Mouse (Mus musculus) gastrocnemius, adult 8-10 months (tissue): ENCODE measurements around the gene Phc1. TPM values are rescaled to one million over a fixed set of nuclear protein-coding genes. Genes with fewer than 3 reads are reported as not detected.

Experiments
- DNase-seq, 2 experiments: peaks; one replicate each; pipeline ENCODE4 v3.0.0; 2022; ENCODE audit warnings: low spot score in 2 of 2
- total RNA-seq, 4 experiments: library from RNA; stranded (reverse); gene quantifications; 2 replicates each; pipeline ENCODE4 v1.2.4; 2022

The Phc1 gene
- total RNA-seq, 4 experiments from 2014 or later, result 28.7 to 43.0 (median 33.0) TPM

- no peak for DNase-seq
Measured at GRCm38 (mm10) chr6:122296918-122297278, 43.5 kb downstream of the Phc1 start.

DNA sequence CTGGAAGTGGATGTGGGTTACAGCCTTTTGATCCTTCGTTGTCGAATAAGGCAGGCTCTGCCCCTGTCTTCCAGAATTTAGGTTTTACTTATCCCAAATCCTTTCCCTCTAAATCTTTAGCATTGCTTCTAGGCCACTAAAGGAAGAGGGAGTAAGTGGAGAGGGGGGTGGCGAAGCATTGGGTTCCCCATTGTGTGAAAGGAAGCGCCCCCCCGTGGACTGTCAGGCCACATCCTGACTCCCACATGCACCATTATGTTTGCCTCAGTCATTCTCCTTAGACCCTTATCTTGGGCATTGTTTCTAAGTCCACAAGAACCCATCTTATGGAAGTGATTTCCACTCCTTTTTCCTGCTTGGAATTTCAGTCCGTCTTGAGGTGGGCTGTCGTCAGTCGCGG, 45.1 kb downstream of the Phc1 start:
- no peak for DNase-seq

- no peak for DNase-seq
Measured at GRCm38 (mm10) chr6:122294290-122294689, 46.1 kb downstream of the Phc1 start.

DNA sequence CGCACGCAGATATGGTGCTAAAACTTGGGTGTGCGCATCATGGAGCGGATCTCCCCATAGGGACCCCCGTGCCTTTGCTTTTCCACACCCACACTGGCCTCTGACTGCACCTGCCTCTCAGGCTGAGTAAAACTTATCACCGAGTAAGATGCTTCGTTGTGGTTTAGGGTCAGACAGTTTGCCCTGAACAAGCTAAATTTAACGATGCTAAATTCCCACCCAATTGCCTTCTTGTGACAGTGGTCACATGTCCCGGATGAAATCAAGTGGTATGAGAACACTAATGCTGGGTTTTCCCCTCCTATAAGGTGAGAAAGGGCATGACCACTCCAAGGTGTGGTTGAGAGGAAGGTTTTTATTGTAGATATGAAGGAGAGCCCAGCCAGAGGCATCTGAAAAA, 46.6 kb downstream of the Phc1 start:
- DNase-seq, result no peak

DNA sequence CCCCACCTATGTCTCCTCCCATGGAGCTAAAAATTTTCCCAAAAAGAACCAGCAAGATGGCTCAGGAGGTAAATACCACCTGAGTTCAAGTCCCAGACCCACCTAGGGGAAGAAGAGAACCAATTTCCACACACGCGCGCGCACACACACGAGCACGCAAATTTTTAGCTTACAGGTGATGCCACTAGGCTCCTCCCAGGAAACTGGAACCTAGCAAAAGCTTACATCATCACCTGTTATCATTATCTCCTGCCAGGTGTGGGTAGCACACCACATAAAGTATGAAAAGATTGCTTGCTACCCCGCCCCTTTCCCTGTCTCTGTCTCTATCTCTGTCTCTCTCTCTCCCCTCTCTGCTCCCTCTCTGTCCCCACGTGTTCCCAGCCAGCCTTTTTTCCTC, 47.2 kb downstream of the Phc1 start:
- DNase-seq, result no peak

GRCm38 (mm10) chr6:122292184-122292583, 48.2 kb downstream of the Phc1 start:
- DNase-seq, result no peak

DNA sequence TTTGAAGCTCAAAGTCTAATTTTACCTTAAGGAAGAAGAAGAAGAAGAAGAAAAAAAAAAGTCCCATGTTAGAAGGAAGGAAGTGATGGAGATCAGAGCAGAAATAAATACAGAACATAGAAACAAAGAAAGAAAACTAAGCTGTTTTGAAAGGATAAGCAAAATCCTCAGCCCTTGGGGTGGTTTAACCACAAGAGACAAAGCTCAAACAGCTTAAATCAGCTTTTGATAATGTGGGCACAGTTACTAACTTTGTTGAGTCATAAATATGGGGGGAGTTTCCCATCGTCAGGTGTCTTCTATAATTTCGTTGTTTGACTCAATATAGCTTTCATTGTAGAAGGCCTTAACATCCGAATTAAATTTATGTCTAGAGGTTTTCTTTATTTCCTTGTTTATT, 48.6 kb downstream of the Phc1 start:
- no peak for DNase-seq

DNA sequence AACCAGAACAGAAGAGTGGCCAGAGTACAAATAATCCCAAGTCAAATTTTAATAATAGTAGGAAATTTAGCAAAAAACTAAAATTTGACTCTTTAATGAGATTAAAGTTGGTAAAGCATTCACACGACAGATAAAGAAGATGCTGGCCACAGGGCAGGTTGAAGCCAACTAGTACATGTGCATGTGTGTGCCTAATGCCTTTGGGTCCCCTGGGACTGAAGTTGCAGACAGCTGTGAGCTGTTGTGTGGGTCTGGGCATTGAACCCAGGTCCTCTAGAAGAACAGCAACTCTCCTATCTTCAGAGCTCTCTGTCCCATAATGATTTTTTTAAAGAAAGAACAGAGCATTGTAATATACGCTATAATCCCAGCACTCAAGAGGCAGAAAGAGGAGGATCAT, 49.1 kb downstream of the Phc1 start:
- no peak for DNase-seq

GRCm38 (mm10) chr6:122290253-122290652, 50.1 kb downstream of the Phc1 start:
- no peak for DNase-seq

DNA sequence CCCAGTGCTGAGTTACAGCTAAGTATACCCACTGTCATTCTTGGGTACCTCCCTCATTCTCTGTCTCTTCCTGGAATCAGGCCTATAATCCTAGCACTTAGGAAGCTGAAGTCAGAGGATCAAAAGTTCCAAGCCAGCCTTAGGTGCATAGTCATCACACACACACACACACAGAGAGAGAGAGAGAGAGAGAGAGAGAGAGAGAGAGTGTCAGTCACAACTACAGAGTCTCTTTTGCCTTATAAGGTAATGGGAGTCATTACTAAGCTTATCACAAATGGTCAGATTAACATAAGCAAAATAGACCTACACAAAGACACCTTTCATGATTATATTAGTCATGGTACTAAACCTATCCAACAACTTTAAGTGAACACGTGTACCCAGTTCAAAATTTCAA, 51.0 kb downstream of the Phc1 start:
- DNase-seq, result no peak

GRCm38 (mm10) chr6:122288263-122288662, 52.1 kb downstream of the Phc1 start:
- DNase-seq, result no peak

- no peak for DNase-seq
Measured at GRCm38 (mm10) chr6:122284823-122285222, 55.5 kb downstream of the Phc1 start.

GRCm38 (mm10) chr6:122284304-122284703, 56.1 kb downstream of the Phc1 start:
- DNase-seq, result no peak

GRCm38 (mm10) chr6:122283429-122283828, 56.9 kb downstream of the Phc1 start:
- no peak for DNase-seq

DNA sequence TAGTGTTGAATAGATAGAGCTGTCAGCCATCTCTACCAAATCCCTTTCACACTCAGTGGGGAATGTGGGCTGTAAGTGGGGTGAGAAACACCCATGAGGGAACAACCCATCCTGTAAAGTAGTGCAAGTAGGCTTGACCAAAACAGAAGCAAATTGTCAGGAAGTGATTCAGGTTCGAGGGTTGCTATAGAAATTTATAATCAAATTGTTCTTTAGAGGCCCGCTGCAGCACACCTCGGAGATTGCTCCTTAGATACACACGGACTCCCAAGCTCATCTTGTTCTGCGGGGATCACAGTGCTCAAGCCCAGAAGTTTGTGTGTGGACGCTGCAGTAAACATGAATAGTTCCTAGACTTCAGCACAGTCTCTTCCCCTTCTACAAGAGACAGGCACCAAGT, 57.6 kb downstream of the Phc1 start, which contains the start of gene Klrg1:
Klrg1 (minus strand) TSS at position 101 of the 400 bp plus-strand sequence.
- DNase-seq, result no peak

DNA sequence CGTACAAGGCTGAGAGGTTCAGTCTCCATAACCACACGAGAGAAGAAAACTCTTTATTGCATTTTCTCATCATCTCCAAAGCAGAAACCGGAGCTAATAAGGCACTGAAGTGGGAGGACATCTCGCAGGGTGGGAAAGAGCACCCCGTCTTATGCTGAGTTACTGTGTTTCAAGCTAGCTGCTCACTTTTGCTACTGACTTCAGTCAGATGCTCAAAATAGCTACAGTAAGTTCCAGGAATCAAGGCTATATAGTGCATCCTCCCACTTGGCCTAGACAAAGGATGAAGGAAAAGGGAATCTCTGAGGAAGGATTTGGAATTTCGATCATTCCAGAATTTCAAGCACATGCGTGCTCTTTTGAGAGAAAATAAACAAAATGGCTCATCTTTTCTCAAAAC, 63.8 kb downstream of the Phc1 start:
- DNase-seq, result no peak

GRCm38 (mm10) chr6:122274546-122274945, 65.8 kb downstream of the Phc1 start:
- no peak for DNase-seq

- DNase-seq, result no peak
Measured at GRCm38 (mm10) chr6:122270152-122270551, 70.2 kb downstream of the Phc1 start.

DNA sequence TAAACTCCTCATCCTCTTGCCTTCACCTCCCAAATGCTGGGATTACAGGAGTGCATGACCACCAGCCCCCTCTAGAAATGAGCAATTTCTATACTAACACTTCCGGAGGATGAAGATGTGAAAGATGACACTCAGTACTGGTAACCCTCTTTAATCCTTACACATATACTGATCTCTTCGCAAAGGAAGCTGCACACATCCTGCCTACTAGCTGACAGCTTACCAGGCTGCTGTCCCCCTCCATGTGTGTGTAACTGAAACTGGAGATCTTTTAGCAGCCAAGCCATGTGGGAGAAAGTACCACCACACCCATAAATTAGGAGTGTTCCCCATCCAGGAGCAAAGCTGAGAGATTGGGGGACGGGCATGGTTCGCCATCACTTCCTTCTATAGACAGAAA, 71.2 kb downstream of the Phc1 start:
- no peak for DNase-seq

GRCm38 (mm10) chr6:122268561-122268960, 71.8 kb downstream of the Phc1 start:
- DNase-seq, result peak in 1 of 2 experiments; percentile 45
